Mouse (Mus musculus) ES-E14 (cell line): ENCODE results near the gene Zranb3.

Source experiments
- CHD2 ChIP-seq: IDR thresholded peaks from 2 replicates; pipeline ENCODE4 v1.6.1; 2014; ENCODE audit warnings: mild to moderate bottlenecking, low read depth, low read length, inconsistent platforms
- MAFK ChIP-seq: IDR thresholded peaks from 2 replicates; pipeline ENCODE4 v1.6.1; 2014; ENCODE audit warnings: mild to moderate bottlenecking, low read depth, low read length, inconsistent platforms; ENCODE audit not compliant: insufficient read depth
- ZC3H11A ChIP-seq: IDR thresholded peaks from 2 replicates; pipeline ENCODE4 v1.6.1; 2012; ENCODE audit warnings: low read depth, mild to moderate bottlenecking, inconsistent platforms, low read length, borderline replicate concordance
- ZNF384 ChIP-seq: IDR thresholded peaks from 2 replicates; pipeline ENCODE4 v1.6.1; 2012; ENCODE audit warnings: low read depth, low read length, inconsistent platforms

DNA sequence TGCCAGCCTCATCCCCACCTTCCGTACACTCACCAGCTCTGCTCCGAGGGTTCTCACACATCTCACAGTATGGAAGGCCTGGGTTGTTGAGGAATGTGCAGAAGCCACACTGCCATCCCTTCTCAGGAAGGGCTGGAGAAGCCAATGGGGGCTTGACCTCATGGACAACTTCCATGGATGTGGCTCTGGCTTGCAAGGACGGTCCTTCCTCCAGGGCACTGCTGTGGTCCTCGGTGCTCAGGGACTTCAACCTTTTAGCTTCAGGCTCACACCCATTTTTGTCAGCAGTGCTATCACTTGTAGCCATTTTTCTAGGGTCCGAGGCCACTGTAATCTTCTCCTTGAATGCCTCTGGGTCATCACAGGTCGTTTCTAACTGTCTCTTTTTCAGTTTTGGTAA, 126.7 kb downstream of the Zranb3 start:
- no peak for TF ChIP-seq ZNF384
- no peak for TF ChIP-seq ZC3H11A
- no peak for TF ChIP-seq MAFK
- TF ChIP-seq CHD2 = no peak
